Mouse (Mus musculus) liver, embryonic 15.5 days (tissue): ENCODE measurements around the gene A630023A22Rik. TPM values are rescaled to one million over a fixed set of nuclear protein-coding genes. Genes with fewer than 3 reads are reported as not detected.

ENCODE experiments used
- ATAC-seq: fragments of 200-750 bp; cut with Nextera tagmentation; 2 replicates; pipeline ENCODE4 v1.8.0; 2017; ENCODE audit warnings: moderate number of reproducible peaks, mild to moderate bottlenecking, moderate library complexity; ENCODE audit not compliant: insufficient read depth
- H3K27ac ChIP-seq: fragments of 300-500 bp; sonication (generic); replicated peaks from 2 replicates; pipeline ENCODE4 v1.5.1; 2015; ENCODE audit warnings: mild to moderate bottlenecking, inconsistent platforms
- H3K27me3 ChIP-seq: fragments of 300-500 bp; sonication (generic); 2 replicates; pipeline ENCODE4 v1.6.1; 2015; ENCODE audit warnings: mild to moderate bottlenecking, inconsistent platforms
- H3K36me3 ChIP-seq: fragments of 300-500 bp; sonication (generic); replicated peaks from 2 replicates; pipeline ENCODE4 v1.6.1; 2015; ENCODE audit warnings: moderate library complexity, mild to moderate bottlenecking, inconsistent platforms
- H3K4me1 ChIP-seq: fragments of 300-500 bp; sonication (generic); replicated peaks from 2 replicates; pipeline ENCODE4 v1.6.1; 2015; ENCODE audit warnings: inconsistent platforms
- H3K4me2 ChIP-seq: fragments of 300-500 bp; sonication (generic); 2 replicates; pipeline ENCODE4 v1.6.1; 2015; ENCODE audit warnings: moderate library complexity, mild to moderate bottlenecking, inconsistent platforms
- H3K4me3 ChIP-seq: fragments of 300-500 bp; sonication (generic); replicated peaks from 2 replicates; pipeline ENCODE4 v1.5.1; 2015; ENCODE audit warnings: mild to moderate bottlenecking, inconsistent platforms
- H3K9ac ChIP-seq: fragments of 300-500 bp; sonication (generic); 2 replicates; pipeline ENCODE4 v1.6.1; 2015; ENCODE audit warnings: moderate library complexity, mild to moderate bottlenecking, inconsistent platforms
- H3K9me3 ChIP-seq: fragments of 300-500 bp; sonication (generic); replicated peaks from 2 replicates; pipeline ENCODE4 v1.6.1; 2016; ENCODE audit warnings: inconsistent platforms
- WGBS: fragments of 180-500 bp; shearing (Covaris S2); methylation state at CpG from one replicate; pipeline ENCODE4 v1.1.7; 2015; ENCODE audit warnings: mixed read lengths; ENCODE audit not compliant: insufficient replicate concordance; 5-methylcytosine and 5-hydroxymethylcytosine counted together
- polyA plus RNA-seq: library from polyadenylated mRNA; unstranded; fragments of >200 nt; fragmentation: Nextera tagmentation; extraction: Ambion mirVana; gene quantifications from 2 replicates; pipeline ENCODE4 v1.2.1, GENCODE M21; 2015

A630023A22Rik gene
- polyA plus RNA-seq, 1 experiment from 2014 or later: not detected

DNA sequence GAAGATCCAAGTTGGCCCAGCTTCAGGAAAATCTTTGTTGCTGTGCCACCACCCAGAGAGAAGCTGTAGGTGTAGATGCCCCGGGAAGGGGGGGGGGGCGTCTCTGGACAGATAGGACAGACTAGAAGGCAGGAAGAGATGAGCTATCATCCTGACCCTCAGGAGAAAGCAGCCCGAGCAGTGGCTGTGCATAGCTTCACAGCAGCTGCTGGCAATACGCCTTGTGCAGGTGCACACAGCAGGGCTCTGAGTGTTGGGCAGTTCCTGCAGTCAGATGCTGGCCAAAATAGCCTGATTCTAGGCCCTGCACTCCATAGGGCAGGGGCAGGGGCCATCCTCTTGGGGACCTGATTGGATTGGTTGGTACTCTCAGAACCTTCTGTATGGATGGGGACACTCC is 15.7 kb downstream of the A630023A22Rik start:
- no peaks in the 10 kb centered on the region; the same call in 1 of the 2 replicates for H3K27me3 ChIP-seq
- no peak overlapping the region for H3K4me3 ChIP-seq
- no peak for ATAC-seq
- H3K4me2 ChIP-seq: no peak overlapping the region
- H3K9me3 ChIP-seq: no peaks in the 10 kb centered on the region
- H3K27ac ChIP-seq: no peak overlapping the region
- no peak overlapping the region for H3K9ac ChIP-seq
- WGBS: 32% methylated on average over 4 of the region's 4 CpGs
- no peaks in the 10 kb centered on the region for H3K4me1 ChIP-seq
- no peaks in the 10 kb centered on the region for H3K36me3 ChIP-seq

DNA sequence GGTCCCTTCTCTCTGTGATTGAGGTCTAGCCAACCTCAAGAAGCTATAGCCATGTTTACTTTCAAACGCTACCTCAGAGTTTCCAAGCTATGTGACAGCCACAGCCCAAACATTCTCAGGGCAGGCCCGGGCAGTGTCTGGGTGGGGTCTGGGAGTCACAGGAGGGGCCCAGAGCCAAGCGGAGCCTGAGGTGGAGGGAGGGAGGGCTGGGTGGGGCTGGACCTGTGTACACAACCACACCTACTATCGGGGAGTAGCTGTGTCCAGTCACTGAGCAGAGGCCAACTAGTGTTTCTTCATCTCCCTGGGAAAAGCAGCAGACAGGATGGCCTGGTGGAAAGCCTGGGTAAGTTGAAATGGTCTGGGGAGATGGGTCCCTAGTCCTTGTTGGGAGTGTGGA is 16.8 kb downstream of the A630023A22Rik start, which contains the start of gene Anxa8:
TSS of gene Anxa8 (plus strand) at position 251 of the 400 bp plus-strand sequence.
- WGBS: 44% methylated on average over 4 of the region's 4 CpGs
- no peak for ATAC-seq
- no peaks in the 10 kb centered on the region for H3K36me3 ChIP-seq
- no peak within 1 kb of the TSS for H3K4me3 ChIP-seq
- H3K4me1 ChIP-seq: no peaks in the 10 kb centered on the region
- H3K27me3 ChIP-seq: no peaks in the 10 kb centered on the region; the same call in 1 of the 2 replicates
- H3K9me3 ChIP-seq: no peaks in the 10 kb centered on the region
- H3K9ac ChIP-seq: no peak within 1 kb of the TSS
- H3K27ac ChIP-seq: no peak within 1 kb of the TSS
- no peak within 1 kb of the TSS for H3K4me2 ChIP-seq

DNA sequence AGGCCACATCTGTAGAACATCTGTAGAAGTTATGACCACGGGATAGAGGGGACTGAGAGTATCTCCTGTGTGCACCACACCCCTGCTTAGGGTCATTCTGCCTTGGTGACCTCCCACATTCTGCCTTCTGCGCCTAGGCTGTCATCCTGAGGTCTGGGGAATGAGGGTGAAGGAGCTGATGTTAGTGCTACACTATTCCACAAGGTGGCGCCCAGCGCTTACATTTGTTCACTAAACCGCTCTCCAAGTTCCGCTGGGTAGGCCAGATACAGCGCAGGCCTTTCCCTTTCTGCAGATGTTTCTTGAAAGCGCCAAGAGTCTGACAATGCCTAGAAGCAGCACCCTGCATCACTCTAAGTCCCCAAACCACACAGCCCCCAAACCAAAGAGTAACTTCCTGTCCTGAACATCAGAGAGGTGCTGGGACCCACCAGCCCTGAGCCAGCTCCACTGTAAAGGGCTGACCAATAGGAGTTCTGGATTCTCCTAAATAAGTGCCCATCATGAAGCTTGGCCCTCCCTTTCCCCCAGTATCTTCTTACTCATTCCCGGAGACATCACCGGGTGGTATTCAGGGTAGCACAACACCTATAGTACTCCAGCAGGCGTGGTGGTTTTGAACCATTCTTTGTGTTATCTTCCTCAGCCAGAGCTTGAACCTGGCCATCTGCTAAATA is 22.1 kb downstream of the A630023A22Rik start:
- H3K9me3 ChIP-seq: no peaks in the 10 kb centered on the region
- no peak overlapping the region for H3K27ac ChIP-seq
- H3K4me2 ChIP-seq: no peak overlapping the region
- no peak overlapping the region for H3K9ac ChIP-seq
- 7% methylated on average over 11 of the region's 11 CpGs for WGBS
- no peak overlapping the region for H3K4me3 ChIP-seq
- H3K36me3 ChIP-seq: no peaks in the 10 kb centered on the region
- H3K4me1 ChIP-seq: no peaks in the 10 kb centered on the region
- no peaks in the 10 kb centered on the region for H3K27me3 ChIP-seq
- ATAC-seq: no peak

DNA sequence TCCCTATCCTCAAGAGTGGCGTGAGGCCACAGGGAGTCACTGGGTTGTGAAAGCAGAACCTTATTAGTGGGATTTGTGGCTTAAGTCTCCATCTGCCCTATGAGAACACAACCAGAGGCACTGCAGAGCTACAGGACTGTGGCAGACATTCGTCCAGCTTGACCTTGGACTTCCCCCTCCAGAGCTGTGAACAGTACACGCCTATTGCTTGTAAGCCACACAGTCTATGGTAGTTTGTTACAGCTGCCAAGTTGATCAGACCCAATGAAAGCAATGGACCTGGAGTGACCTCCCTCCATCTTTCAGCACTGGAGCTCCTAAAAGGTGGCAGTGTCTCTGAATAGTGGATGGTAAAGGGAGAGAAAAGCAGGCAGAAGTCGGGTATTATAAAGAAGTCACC is 24.3 kb downstream of the A630023A22Rik start:
- 45% methylated on average over 4 of the region's 4 CpGs for WGBS
- H3K27ac ChIP-seq: no peak overlapping the region
- no peak for ATAC-seq

DNA sequence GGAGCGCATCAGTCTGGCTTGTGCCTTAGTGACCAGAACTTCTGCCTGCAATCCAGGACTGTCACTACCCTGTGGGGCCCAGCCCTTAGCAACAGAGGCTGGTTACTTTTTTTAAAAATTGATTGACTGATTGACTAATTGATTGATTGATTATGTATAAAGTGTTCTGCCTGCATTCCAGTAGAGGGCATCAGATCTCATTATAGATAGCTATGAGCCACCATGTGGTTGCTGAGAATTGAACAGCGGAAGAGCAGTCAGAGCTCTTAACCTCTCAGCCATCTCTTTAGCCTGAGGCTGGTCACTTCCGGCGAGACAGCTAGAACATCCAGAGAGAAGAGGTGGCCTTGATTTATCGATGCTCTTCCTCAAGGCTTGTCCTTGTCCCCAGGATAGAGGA is 25.3 kb downstream of the A630023A22Rik start:
- 73% methylated on average over 5 of the region's 5 CpGs for WGBS
- no peak overlapping the region for H3K9ac ChIP-seq
- ATAC-seq: no peak
- no peaks in the 10 kb centered on the region for H3K36me3 ChIP-seq
- H3K27me3 ChIP-seq: no peaks in the 10 kb centered on the region
- H3K4me2 ChIP-seq: no peak overlapping the region
- no peaks in the 10 kb centered on the region for H3K4me1 ChIP-seq
- H3K9me3 ChIP-seq: no peaks in the 10 kb centered on the region
- H3K27ac ChIP-seq: no peak overlapping the region
- H3K4me3 ChIP-seq: no peak overlapping the region

More for the DNA sequence above, 24.3 kb downstream of the A630023A22Rik start:
- no peaks in the 10 kb centered on the region for H3K27me3 ChIP-seq
- no peaks in the 10 kb centered on the region for H3K4me1 ChIP-seq
- no peak overlapping the region for H3K4me2 ChIP-seq
- H3K4me3 ChIP-seq: no peak overlapping the region
- no peaks in the 10 kb centered on the region for H3K36me3 ChIP-seq
- no peak overlapping the region for H3K9ac ChIP-seq
- H3K9me3 ChIP-seq: no peaks in the 10 kb centered on the region

DNA sequence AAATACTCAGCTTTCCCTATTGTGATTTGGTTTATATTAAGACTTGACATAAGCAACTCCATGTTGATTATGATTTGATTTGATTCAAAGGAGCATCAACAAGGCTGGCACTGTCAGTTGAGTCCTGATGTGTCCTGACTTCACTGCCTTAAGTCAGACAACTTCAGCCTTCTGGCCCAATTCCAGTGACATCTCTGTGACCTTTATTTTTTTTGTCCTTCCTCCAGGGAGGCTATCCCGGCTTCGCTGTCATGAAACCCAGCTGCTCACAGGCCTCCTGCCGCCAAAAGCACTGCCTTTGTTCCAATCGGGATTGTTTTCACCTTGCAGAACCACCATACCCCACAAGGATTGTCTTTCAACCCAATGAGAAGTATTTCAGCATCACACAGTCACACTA is 27.2 kb downstream of the A630023A22Rik start:
- H3K4me2 ChIP-seq: no peak overlapping the region
- no peak overlapping the region for H3K9ac ChIP-seq
- H3K9me3 ChIP-seq: no peaks in the 10 kb centered on the region
- H3K4me1 ChIP-seq: no peaks in the 10 kb centered on the region
- 51% methylated on average over 4 of the region's 4 CpGs for WGBS
- no peaks in the 10 kb centered on the region for H3K27me3 ChIP-seq
- ATAC-seq: no peak
- no peaks in the 10 kb centered on the region for H3K36me3 ChIP-seq
- H3K4me3 ChIP-seq: no peak overlapping the region
- no peak overlapping the region for H3K27ac ChIP-seq

DNA sequence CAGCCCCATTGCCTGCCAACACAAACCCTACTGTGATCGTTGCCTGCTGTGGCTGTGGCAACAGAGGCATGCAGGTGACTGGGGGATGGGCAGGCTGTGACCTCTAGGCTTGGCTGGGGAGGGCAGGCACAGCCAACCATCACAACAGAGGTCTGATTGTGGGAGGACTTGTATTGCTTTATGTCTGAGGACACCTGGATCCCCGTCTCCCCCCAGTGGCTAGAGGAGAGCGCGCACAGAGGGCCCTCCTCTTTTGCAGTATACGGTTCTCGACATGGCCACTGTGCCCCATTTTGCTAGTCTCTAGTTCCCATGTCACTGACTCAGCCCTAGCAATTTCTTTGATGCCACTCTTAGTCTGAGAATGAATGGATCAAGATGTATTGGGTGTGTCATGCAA is 30.9 kb downstream of the A630023A22Rik start:
- Histone ChIP-seq H3K36me3 (no peaks in the 10 kb centered on the region), H3K27me3 (no peaks in the 10 kb centered on the region), H3K9me3 (no peaks in the 10 kb centered on the region), H3K27ac (no peak overlapping the region), H3K4me3 (no peak overlapping the region), H3K4me1 (no peaks in the 10 kb centered on the region), H3K4me2 (no peak overlapping the region), H3K9ac (no peak overlapping the region)
- WGBS: 52% methylated on average over 6 of the region's 6 CpGs
- no peak for ATAC-seq

DNA sequence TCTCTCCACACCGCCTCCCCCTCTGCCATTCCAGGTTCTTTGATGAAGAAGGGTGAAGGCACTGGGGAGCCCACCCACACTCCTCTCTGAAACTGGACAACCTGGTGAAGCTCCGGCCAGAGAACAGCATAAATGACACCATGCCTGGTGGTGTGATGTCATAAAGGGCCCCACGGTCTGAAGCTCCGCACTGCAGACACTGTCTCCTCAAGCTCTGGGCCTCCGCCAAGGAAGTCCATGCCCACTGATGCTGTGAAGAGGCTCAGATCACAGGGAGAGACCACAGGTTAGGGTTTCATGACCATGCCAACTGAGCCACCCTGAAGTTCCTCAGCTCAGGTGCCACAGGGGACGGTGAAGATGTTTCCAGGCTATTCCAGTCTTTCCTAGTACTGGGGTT is 50.0 kb downstream of the A630023A22Rik start, which contains the start of gene Antxrl:
TSS of gene Antxrl (plus strand) at position 192 of the 400 bp plus-strand sequence.
- H3K4me1 ChIP-seq: no peaks in the 10 kb centered on the region
- 69% methylated on average over 6 of the region's 6 CpGs for WGBS
- H3K9me3 ChIP-seq: no peaks in the 10 kb centered on the region
- no peak within 1 kb of the TSS for H3K4me2 ChIP-seq
- H3K27me3 ChIP-seq: no peaks in the 10 kb centered on the region
- no peak within 1 kb of the TSS for H3K27ac ChIP-seq
- ATAC-seq: no peak
- H3K36me3 ChIP-seq: no peaks in the 10 kb centered on the region
- H3K9ac ChIP-seq: no peak within 1 kb of the TSS
- H3K4me3 ChIP-seq: no peak within 1 kb of the TSS

DNA sequence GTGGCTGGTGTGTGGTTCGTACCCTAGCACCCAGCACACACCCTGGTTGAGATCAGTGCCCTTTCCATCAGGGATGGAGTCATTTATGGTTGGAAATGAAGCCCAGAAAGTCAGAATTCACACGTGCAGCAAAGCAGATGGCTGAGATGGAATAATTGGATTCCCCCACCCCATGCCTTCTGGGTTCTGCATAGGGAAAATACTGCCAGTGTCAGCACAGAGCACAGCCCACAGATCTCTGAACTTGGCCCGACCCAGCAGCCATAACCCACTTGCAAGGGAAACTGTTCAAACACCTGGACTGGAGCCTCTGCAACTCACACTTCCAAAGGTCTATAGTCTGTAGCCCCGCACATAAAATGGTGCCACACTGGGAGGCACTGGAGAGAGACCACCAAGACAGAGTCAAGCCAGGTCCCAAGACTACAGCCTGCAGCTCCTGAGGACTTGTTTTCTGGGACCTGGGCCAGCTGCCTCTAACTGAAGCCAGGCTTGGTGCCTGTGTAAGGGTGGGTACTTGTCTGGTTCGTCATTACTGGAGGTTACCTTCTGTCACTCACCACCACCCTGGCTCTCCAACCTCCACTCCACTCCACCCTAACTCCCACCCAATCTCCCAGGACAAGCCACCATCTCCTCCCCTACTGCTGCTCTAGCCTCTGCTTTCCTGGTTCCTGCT is 52.3 kb downstream of the A630023A22Rik start:
- Histone ChIP-seq H3K9ac (no peak overlapping the region), H3K4me2 (no peak overlapping the region), H3K9me3 (no peaks in the 10 kb centered on the region), H3K27ac (no peak overlapping the region), H3K4me3 (no peak overlapping the region), H3K36me3 (no peaks in the 10 kb centered on the region), H3K4me1 (no peaks in the 10 kb centered on the region), H3K27me3 (no peaks in the 10 kb centered on the region)
- WGBS: 46% methylated on average over 5 of the region's 5 CpGs
- no peak for ATAC-seq

DNA sequence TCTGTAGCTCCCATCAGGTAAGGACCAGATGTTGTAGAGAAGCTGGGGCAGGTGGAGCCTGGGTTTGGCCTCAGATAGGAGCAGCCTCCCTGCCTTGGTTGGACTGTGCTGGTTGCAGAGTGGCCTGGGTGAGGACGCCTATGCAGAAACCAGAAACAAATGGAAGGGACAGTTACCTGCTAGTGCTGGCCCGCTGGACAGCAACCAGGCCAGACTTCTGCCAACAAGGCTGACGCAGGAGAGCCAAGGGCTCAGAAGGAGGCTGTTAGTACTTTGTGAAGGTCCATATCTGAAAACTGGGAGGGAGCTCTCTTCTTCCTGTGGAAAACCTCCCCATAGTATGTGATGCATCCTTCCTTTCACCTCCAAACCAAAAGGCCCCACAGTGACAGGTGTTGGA is 59.2 kb downstream of the A630023A22Rik start:
- Histone ChIP-seq H3K4me1 (no peaks in the 10 kb centered on the region), H3K36me3 (no peaks in the 10 kb centered on the region), H3K9me3 (no peaks in the 10 kb centered on the region), H3K9ac (no peak overlapping the region), H3K4me3 (no peak overlapping the region), H3K27ac (no peak overlapping the region), H3K27me3 (no peaks in the 10 kb centered on the region), H3K4me2 (no peak overlapping the region)
- ATAC-seq: no peak
- WGBS: 50% methylated on average over 3 of the region's 3 CpGs

DNA sequence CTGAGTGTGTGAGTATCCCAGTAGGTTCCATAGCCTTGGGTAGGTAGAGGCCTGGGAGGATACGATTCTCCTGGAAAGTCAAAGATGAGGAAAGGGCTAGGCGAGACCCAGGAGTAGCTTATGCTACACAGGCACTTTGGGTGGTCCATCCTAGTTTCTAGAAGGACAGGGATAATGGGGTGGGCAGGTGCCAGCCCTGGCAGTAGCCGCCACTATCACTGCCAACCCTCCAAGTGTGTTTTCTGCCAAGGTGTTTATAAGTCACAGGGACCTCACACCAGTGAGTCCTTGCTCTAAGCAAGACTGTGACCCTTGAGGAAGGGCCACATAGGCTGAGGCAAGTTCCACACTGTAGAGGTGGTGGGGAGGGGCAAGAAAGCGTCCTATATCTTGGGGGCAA is 61.3 kb downstream of the A630023A22Rik start:
- no peaks in the 10 kb centered on the region for H3K9me3 ChIP-seq
- H3K4me1 ChIP-seq: no peaks in the 10 kb centered on the region
- H3K9ac ChIP-seq: no peak overlapping the region
- no peak for ATAC-seq
- H3K27ac ChIP-seq: no peak overlapping the region
- 62% methylated on average over 4 of the region's 4 CpGs for WGBS
- H3K4me3 ChIP-seq: no peak overlapping the region
- H3K27me3 ChIP-seq: no peaks in the 10 kb centered on the region
- no peaks in the 10 kb centered on the region for H3K36me3 ChIP-seq
- H3K4me2 ChIP-seq: no peak overlapping the region
